Mouse (Mus musculus) c-Kit-positive CD71-negative TER-119-negative erythroid progenitor cells, embryonic 14.5 days (primary cell): ENCODE data around the gene Slc30a6.
"Not testable (repeated sequence)": the region's sequence is repeated elsewhere in the genome, so short reads cannot be mapped to it uniquely, and the experiment has no call there.

Experiments used
- DNase-seq: peaks from one replicate; pipeline ENCODE4 v3.0.0-alpha.2; 2013; ENCODE audit warnings: low read depth

Slc30a6 gene

DNA sequence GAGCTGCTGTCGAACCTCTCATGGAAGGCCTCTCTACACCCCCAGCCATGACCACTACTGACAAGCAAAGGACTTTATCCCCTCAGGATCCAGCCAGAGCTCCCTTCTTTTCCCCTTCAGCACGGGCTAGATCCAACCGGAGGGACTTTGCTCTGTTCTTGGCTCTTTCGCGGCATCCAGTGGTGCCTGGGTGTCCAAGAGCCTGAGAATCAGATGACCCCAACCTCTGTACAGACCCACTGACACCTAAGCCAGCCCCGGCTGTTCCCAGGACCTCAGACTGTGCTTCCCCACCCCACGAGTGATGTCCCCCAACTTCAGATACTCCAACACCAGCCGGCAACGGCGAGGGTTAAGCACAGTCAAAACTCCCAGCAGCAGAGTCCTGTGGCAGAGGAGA lies 54.4 kb downstream of the Slc30a6 start:
- DNase-seq, result no peak

DNA sequence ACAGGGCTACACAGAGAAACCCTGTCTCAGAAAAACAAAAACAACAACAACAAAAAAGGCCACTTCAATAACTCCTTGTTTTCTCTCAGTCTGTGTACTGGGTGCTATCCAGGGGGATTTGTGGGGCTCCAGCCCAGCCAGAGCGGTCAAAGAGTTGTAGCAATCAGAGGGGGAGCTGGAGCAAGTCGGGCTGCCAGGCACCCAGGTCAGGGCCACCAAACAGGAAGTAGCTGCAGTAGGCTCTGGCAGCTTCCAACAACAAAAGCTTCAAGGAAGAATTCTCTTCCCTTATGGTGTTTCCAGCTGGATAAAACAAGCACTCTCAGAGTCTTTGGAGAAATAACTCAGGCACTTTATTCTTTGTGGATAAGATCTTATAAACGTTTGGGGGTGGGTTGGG lies 58.5 kb downstream of the Slc30a6 start:
- DNase-seq, result no peak

DNA sequence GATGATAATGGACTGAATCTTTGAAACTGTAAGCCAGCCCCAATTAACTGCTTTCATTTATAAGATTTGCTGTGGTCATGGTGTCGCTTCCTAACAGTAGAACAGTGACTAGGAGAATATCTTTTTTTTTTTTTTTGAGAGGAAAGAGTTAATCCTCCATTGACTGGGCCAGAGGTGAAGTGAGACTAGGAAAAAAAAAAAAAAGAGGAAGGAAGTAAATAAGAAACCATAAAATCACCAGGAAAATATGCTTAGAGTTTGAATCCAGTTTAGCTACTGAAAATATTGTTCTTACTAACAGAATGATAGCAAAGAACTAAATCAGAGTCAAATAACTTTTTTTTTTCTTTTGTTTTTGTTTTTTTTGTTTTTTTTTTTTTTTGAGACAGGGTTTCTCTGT lies 59.3 kb downstream of the Slc30a6 start:
- DNase-seq, result no peak

DNA sequence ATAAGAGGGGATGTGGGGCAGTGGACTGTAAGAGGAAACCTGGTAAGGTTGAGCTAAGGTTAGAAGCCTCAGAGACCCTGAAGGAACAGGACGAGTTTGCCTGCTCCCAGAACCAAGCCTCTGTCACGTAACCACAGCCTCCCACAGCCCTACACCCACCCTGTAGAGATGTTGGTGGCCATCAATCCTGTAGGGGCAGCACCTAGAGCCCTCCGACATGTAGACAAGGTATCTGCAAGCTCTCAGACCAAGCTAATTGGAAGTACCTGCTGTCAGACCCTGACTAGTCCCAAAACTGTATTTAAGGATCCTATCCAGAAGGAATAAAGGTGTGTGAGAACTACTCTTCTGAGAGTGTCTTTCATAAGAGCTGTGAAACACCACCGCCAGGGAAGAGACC lies 60.0 kb downstream of the Slc30a6 start:
- DNase-seq, result no peak

DNA sequence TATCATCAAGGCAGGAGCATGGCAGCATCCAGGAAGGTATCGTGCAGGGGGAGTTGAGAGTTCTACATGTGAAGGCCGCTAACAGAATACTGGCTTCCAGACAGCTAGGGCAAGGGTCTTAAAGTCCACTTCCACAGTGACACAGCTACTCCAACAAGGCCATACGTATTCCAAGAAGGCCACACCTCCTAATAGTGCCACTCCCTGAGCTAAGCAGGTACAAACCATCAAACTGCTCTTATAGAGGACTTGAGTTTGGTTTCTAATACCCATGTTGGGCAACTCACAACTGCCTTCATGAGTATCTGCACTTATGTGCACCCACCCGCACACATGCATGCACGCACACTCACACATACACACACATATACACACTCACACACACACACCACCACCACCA lies 61.4 kb downstream of the Slc30a6 start:
- no peak for DNase-seq

DNA sequence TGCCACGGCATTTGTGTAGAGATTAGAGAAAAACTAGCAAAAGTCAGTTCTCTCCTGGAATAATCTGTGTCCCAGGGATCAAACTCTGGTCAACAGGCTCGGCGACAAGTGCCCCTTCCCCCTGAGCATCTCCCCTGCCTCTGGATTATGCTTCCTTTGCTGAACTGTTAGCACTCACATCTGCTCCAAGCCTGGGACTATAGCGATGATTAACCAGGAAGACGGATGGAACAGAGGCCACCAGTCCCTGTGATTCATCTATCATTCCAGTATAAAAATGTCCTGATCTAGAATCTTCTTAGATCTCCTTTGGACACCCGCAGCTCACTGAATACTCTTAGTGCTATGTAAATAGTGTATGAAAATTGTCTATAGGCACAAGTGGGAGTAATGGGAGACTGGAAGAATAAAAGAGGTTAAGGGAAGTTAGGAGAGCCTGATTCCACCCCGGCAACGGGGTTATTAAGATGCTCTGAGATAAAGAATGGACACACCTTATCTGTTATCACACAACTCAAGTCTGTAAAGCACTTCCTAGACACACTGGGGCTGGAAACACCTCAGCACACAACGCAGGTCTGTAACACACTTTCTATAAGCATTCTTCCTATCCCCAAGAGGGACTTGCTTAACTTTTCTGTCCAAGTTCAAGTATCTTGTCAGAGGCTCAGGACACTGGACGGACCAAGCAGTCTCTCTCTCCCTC lies 62.7 kb downstream of the Slc30a6 start:
- no peak for DNase-seq

DNA sequence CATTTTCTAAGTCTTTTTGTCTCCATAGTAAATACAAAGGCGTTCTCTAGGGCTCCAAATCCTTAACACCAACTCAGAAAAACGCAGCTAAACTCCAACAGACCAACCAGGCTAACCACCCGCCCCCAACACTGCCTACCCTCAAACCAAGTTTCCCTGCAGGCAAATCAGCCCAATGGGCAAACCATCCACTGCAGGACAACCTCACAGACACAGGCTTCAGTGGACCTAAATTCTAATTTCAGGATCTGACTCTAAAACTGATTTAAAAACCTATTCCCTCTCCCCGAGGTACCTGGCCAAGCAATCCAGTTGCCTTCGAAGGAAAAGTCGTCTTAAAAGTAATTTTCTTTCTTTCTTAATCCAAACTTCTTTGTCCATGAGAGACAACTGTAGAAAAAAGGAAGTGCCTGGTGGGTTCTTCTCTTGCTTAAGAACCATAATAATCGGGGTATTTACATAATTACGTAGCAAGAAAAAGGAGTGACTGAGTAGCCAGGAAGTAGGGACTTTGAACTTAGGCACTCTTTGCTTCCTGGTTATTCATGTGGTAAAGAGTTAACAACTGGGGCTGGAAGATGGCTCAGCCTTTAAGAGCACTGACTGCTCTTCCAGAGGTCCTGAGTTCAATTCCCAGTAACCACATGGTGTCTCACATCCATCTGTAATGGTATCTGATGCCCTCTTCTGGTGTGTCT lies 63.5 kb downstream of the Slc30a6 start, which contains the start of gene Nlrc4:
Nlrc4 (minus strand) TSS at position 432 of the 698 bp plus-strand sequence.
- DNase-seq, result peak; percentile 9

DNA sequence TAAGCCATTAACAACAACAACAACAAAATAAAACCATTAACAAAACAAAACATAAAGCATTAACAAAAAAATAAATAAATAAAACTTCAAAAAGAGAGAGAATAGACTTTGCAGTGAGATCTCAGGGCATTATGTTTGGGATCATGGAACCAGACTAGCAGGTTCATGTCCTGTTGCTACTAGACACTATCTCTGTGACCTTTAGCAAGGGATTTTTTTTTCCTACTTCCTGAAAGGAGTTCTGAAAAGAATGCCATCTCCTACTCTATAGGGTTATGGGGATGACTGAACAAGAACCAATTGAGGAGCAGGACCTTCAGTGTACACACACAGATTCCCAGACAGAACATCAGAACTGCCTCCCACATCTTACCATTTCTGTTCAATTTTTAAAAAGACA lies 68.1 kb downstream of the Slc30a6 start:
- no peak for DNase-seq

DNA sequence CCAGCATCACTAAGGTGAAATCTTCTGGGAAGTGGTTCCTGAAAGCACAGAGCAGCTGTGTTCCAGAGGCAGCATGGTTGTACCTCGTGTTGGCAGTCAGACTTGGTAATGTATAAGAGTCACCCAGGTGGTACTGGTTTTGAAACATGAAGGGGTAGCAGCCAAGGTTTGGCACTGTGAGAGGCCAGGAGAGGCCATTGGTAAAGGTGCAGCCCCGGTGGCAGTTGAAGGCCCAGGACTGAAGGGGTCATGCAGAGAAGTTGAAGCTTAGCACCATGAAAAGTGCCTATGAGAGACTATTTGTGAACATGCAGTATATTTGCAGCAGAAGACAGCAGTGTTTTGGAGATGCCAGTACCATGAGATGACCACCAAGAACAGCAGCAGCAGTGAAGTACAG lies 72.6 kb downstream of the Slc30a6 start:
- DNase-seq, result not testable (repeated sequence)

DNA sequence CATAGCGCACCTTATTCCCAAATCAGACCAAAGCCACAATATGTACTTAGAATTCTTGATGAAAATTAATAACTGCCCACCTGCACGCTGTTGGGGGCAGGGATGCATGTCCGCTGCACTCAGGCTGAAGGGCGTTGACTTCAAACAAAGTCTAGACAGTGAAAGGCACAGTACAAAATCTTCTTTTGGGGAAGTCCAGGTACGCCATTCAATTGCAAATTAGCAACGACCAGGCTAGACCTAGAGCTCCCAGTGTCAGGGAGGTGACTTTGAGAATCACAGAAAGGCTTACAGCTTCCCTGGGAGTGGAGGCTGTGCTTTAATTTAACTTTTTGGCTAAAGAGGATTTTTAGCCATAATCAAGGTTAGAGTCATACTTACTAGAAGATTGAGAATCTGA lies 74.7 kb downstream of the Slc30a6 start:
- not testable (repeated sequence) for DNase-seq
